Mouse (Mus musculus) right cerebral cortex, postnatal 14 days (tissue): ENCODE data around the gene Cacna2d1.

Experiments used
- DNase-seq: peaks from one replicate; pipeline ENCODE4 v3.0.0; 2022

Cacna2d1 gene

GRCm38 (mm10) chr5:15934376-15935233 lies at the start of gene Cacna2d1:
TSS of gene Cacna2d1 (plus strand) at chr5:15934691.
- DNase-seq = peak; percentile 50

GRCm38 (mm10) chr5:15895098-15895497 lies 39.4 kb upstream of the Cacna2d1 start:
- no peak for DNase-seq

GRCm38 (mm10) chr5:15896706-15897105 lies 37.8 kb upstream of the Cacna2d1 start:
- DNase-seq = no peak

GRCm38 (mm10) chr5:15906446-15906845 lies 28.0 kb upstream of the Cacna2d1 start:
- DNase-seq = no peak

GRCm38 (mm10) chr5:15914931-15915330 lies 19.6 kb upstream of the Cacna2d1 start:
- DNase-seq = peak; percentile 11

GRCm38 (mm10) chr5:15928506-15928905 lies 6.0 kb upstream of the Cacna2d1 start:
- DNase-seq = no peak

GRCm38 (mm10) chr5:15933017-15933416 lies 1.5 kb upstream of the Cacna2d1 start:
- DNase-seq = no peak

- DNase-seq = peak; percentile 40
These were observed 713 bp upstream of the Cacna2d1 start for GRCm38 (mm10) chr5:15933581-15934375.

- DNase-seq = peak; percentile 7
These were observed 790 bp downstream of the Cacna2d1 start for GRCm38 (mm10) chr5:15935234-15935728.

GRCm38 (mm10) chr5:15935831-15936710 lies 1.6 kb downstream of the Cacna2d1 start:
- DNase-seq = no peak

GRCm38 (mm10) chr5:15941191-15941725 lies 6.8 kb downstream of the Cacna2d1 start:
- DNase-seq = no peak

GRCm38 (mm10) chr5:15942051-15942450 lies 7.6 kb downstream of the Cacna2d1 start:
- no peak for DNase-seq

- DNase-seq = no peak
These were observed 14.0 kb downstream of the Cacna2d1 start for GRCm38 (mm10) chr5:15948290-15949037.

GRCm38 (mm10) chr5:15959760-15960159 lies 25.3 kb downstream of the Cacna2d1 start:
- no peak for DNase-seq

- DNase-seq = no peak
These were observed 27.4 kb downstream of the Cacna2d1 start for GRCm38 (mm10) chr5:15961866-15962265.

GRCm38 (mm10) chr5:15966888-15967287 lies 32.4 kb downstream of the Cacna2d1 start:
- no peak for DNase-seq

GRCm38 (mm10) chr5:15971821-15972220 lies 37.3 kb downstream of the Cacna2d1 start:
- DNase-seq = no peak

GRCm38 (mm10) chr5:15972351-15972750 lies 37.9 kb downstream of the Cacna2d1 start:
- no peak for DNase-seq

GRCm38 (mm10) chr5:15974652-15975051 lies 40.2 kb downstream of the Cacna2d1 start:
- no peak for DNase-seq

GRCm38 (mm10) chr5:15979225-15979624 lies 44.7 kb downstream of the Cacna2d1 start:
- DNase-seq = no peak

GRCm38 (mm10) chr5:15982573-15982972 lies 48.1 kb downstream of the Cacna2d1 start:
- no peak for DNase-seq

- no peak for DNase-seq
These were observed 48.9 kb downstream of the Cacna2d1 start for GRCm38 (mm10) chr5:15983354-15983753.
